Comparison of ENCODE assay signal across 9 mouse cellular contexts in genomic region chr14:118551061-118551724, GRCm38 (mm10).
DNase-seq lines count a peak whose midpoint lies in the region; ATAC-seq and TF ChIP-seq lines count a peak whose summit lies in the region.
"Had no signal": no experiment of that assay in that cellular context is flagged by ENCODE, and none has a peak within 500 bp of the region (broad histone marks: within the 10 kb centered on the region; RNA-seq: fewer than 3 reads in every experiment).

No protein-coding gene starts in this region.

- H3K27ac ChIP-seq in hindbrain, embryonic 10.5 days = peak overlapping the region; percentile 62; the same call in 1 of the 2 replicates
- H3K27ac ChIP-seq in lung, embryonic 16.5 days (ENCODE audit: low read length) = 0 out of 2 replicates have a peak overlapping the region, but pooled peaks have one; percentile 7

- peak overlapping the region; percentile 55 for H3K4me3 ChIP-seq in E14TG2a.4 (replicated peaks; ENCODE audit: low read length)
- H3K4me3 ChIP-seq in hindbrain, embryonic 10.5 days = peak overlapping the region; percentile 22
- H3K4me3 ChIP-seq in lung, embryonic 16.5 days (ENCODE audit: low read length) = peak overlapping the region; percentile 41

- H3K9me3 ChIP-seq in E14TG2a.4 (ENCODE audit: low read length) = no peaks in the 10 kb centered on the region
- H3K9me3 ChIP-seq in hindbrain, embryonic 10.5 days = 0 out of 2 replicates have a peak, but pooled peaks cover 6% of the 10 kb centered on the region
- no peaks in the 10 kb centered on the region for H3K9me3 ChIP-seq in lung, embryonic 16.5 days (ENCODE audit: control insufficient read depth, low read length)

- no peak for TF ChIP-seq CTCF in E14TG2a.4 (conservative IDR thresholded peaks at IDR 0.05; ENCODE audit: low read length)

- peak overlapping the region; percentile 48 for H3K9ac ChIP-seq in lung, embryonic 16.5 days (ENCODE audit: low read length)

- H3K36me3 ChIP-seq in E14TG2a.4 (ENCODE audit: insufficient read depth, low read length) = peaks cover 25% of the 10 kb centered on the region
- H3K36me3 ChIP-seq in hindbrain, embryonic 10.5 days = no peaks in the 10 kb centered on the region
- H3K36me3 ChIP-seq in lung, embryonic 16.5 days (ENCODE audit: control insufficient read depth, insufficient read depth, low read length) = no peaks in the 10 kb centered on the region

- DNase-seq in MEL-GATA-1-ER (ENCODE audit: extremely low read depth, low read depth) (peak; percentile 6), MN1 (ENCODE audit: low spot score) (no peak)
- no peak for DNase-seq in hindbrain, embryonic 10.5 days (ENCODE audit: low spot score)
- no peak for DNase-seq in thymus, postnatal 10 days (ENCODE audit: low spot score in 2 of 2)
- no peak for DNase-seq in right cerebral cortex, adult 18-20 months
- DNase-seq: layer of hippocampus, adult 9-11 months had no signal

- peaks cover 26% of the 10 kb centered on the region for H3K4me1 ChIP-seq in E14TG2a.4 (replicated peaks; ENCODE audit: low read depth, low read length)
- H3K4me1 ChIP-seq in hindbrain, embryonic 10.5 days (replicated peaks) = peaks cover 27% of the 10 kb centered on the region
- H3K4me1 ChIP-seq in lung, embryonic 16.5 days (replicated peaks; ENCODE audit: control insufficient read depth, insufficient read depth, low read length) = peaks cover 8% of the 10 kb centered on the region

- 51% methylated on average over 18 of the region's 18 CpGs for WGBS in hindbrain, embryonic 10.5 days
- 6% methylated on average over 18 of the region's 18 CpGs for WGBS in lung, embryonic 16.5 days

- ATAC-seq in lung, embryonic 16.5 days (ENCODE audit: low read depth) = peak; percentile 7; the same call in 1 of the 2 replicates
- ATAC-seq in cerebellum, adult (ENCODE audit: insufficient number of reproducible peaks, low FRiP score, low TSS enrichment) = no peak

- H3K27me3 ChIP-seq in E14TG2a.4 (ENCODE audit: insufficient read depth, low read length) = no peaks in the 10 kb centered on the region
- peaks cover 41% of the 10 kb centered on the region for H3K27me3 ChIP-seq in hindbrain, embryonic 10.5 days (ENCODE audit: insufficient read depth, poor library complexity, severe bottlenecking)
- no peaks in the 10 kb centered on the region for H3K27me3 ChIP-seq in lung, embryonic 16.5 days (ENCODE audit: control insufficient read depth, insufficient read depth, low read depth, low read length)

- H3K4me2 ChIP-seq in lung, embryonic 16.5 days (ENCODE audit: low read depth, low read length) = peak overlapping the region; percentile 66
